Mouse (Mus musculus) lung, embryonic 15.5 days (tissue): Measurements from ENCODE around the gene 1700029P11Rik. TPM values are rescaled to one million over a fixed set of nuclear protein-coding genes. Genes with fewer than 3 reads are reported as not detected.

Experiments
- ATAC-seq: fragments of 200-750 bp; cut with Nextera tagmentation; 2 replicates; pipeline ENCODE4 v1.8.0; 2017; ENCODE audit warnings: moderate number of reproducible peaks, borderline replicate concordance; ENCODE audit not compliant: low FRiP score, low TSS enrichment; ENCODE audit errors: extremely low read depth
- H3K27ac ChIP-seq: fragments of 300-500 bp; sonication (generic); 2 replicates; pipeline ENCODE4 v1.5.1; 2015; ENCODE audit warnings: moderate library complexity, mild to moderate bottlenecking, inconsistent platforms
- H3K27me3 ChIP-seq: fragments of 300-500 bp; sonication (generic); 2 replicates; pipeline ENCODE4 v1.6.1; 2015; ENCODE audit warnings: inconsistent platforms
- H3K36me3 ChIP-seq: fragments of 300-500 bp; sonication (generic); 2 replicates; pipeline ENCODE4 v1.6.1; 2015; ENCODE audit warnings: inconsistent platforms
- H3K4me1 ChIP-seq: fragments of 300-500 bp; sonication (generic); 2 replicates; pipeline ENCODE4 v1.6.1; 2015; ENCODE audit warnings: inconsistent platforms
- H3K4me2 ChIP-seq: fragments of 300-500 bp; sonication (generic); 2 replicates; pipeline ENCODE4 v1.6.1; 2015; ENCODE audit warnings: inconsistent platforms, mild to moderate bottlenecking, moderate library complexity
- H3K4me3 ChIP-seq: fragments of 300-500 bp; sonication (generic); 2 replicates; pipeline ENCODE4 v1.5.1; 2015; ENCODE audit warnings: mild to moderate bottlenecking, inconsistent platforms
- H3K9ac ChIP-seq: fragments of 300-500 bp; sonication (generic); 2 replicates; pipeline ENCODE4 v1.6.1; 2015; ENCODE audit warnings: inconsistent platforms
- H3K9me3 ChIP-seq: fragments of 300-500 bp; sonication (generic); 2 replicates; pipeline ENCODE4 v1.6.1; 2016; ENCODE audit warnings: inconsistent platforms
- WGBS: fragments of 180-500 bp; shearing (Covaris S2); methylation state at CpG from one replicate; pipeline ENCODE4 v1.1.7; 2015; 5-methylcytosine and 5-hydroxymethylcytosine counted together
- polyA plus RNA-seq: library from polyadenylated mRNA; unstranded; fragments of >200 nt; fragmentation: Nextera tagmentation; extraction: Ambion mirVana; gene quantifications from 2 replicates; pipeline ENCODE4 v1.2.1, GENCODE M21; 2015

1700029P11Rik gene
- polyA plus RNA-seq, 1 experiment from 2014 or later = not detected

- Histone ChIP-seq H3K4me1 (peaks cover 22% of the 10 kb centered on the region), H3K27ac (peak overlapping the region; percentile 73), H3K4me3 (peak overlapping the region; percentile 74), H3K36me3 (peaks cover 8% of the 10 kb centered on the region), H3K9ac (peak overlapping the region; percentile 77), H3K9me3 (no peaks in the 10 kb centered on the region), H3K4me2 (peak overlapping the region; percentile 81), H3K27me3 (no peaks in the 10 kb centered on the region)
- peak; percentile 95 for ATAC-seq
- WGBS = under 1% methylated on average over 53 of the region's 53 CpGs
These were observed 35.9 kb downstream of the 1700029P11Rik start for GRCm38 (mm10) chr15:82016101-82016808.

GRCm38 (mm10) chr15:82016830-82017229, 36.5 kb downstream of the 1700029P11Rik start:
- Histone ChIP-seq H3K27me3 (no peaks in the 10 kb centered on the region), H3K27ac (peak overlapping the region; percentile 73), H3K4me1 (peaks cover 22% of the 10 kb centered on the region), H3K9me3 (no peaks in the 10 kb centered on the region), H3K9ac (peak overlapping the region; percentile 69), H3K4me3 (peak overlapping the region; percentile 74), H3K36me3 (peaks cover 11% of the 10 kb centered on the region), H3K4me2 (peak overlapping the region; percentile 81)
- ATAC-seq = no peak
- WGBS = 20% methylated on average over 6 of the region's 6 CpGs

DNA sequence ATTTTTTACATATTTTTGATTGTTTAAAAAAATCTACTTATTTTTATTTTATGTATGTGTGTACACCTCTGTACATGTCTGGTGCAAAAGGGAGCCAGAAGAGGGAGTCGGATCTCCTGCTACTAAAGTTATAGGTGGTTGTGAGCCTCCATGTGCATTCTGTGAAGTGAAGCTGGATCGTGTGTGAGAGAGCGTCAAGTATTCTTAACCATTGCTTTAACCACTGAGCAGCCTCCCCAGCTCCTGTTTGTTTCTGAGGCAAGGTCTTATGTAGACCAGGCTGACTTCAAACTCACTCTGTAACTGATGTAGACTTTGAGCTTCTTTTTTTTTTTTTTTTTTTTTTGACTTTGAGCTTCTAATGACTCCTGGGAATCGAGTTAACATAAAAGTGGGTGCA, 37.1 kb downstream of the 1700029P11Rik start:
- WGBS = 61% methylated on average over 4 of the region's 4 CpGs
- peaks cover 15% of the 10 kb centered on the region for H3K36me3 ChIP-seq
- no peak overlapping the region for H3K4me3 ChIP-seq
- peaks cover 22% of the 10 kb centered on the region for H3K4me1 ChIP-seq
- no peaks in the 10 kb centered on the region for H3K27me3 ChIP-seq
- ATAC-seq = no peak
- no peak overlapping the region for H3K27ac ChIP-seq
- H3K4me2 ChIP-seq = no peak overlapping the region
- no peak overlapping the region for H3K9ac ChIP-seq
- no peaks in the 10 kb centered on the region for H3K9me3 ChIP-seq

DNA sequence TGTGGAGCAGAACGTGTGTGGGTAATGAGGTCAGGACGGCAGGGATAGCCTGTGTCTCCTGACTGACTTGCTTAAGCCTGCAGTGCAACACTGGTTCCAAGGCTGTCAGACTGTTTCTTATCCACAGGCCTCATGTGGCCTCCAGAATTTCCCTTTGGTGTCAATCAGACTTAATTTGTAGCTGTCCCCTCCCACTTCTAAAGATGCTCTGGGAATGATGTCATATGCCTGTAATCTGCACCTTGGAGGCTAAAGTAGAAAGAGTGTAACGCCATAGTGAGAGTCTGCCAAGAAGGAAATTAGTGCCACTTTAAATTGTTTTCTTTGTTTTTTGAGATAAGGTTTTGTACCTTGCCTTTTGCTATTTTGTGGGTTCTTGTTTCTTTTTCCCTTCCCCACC, 38.9 kb downstream of the 1700029P11Rik start:
- Histone ChIP-seq H3K4me1 (peaks cover 16% of the 10 kb centered on the region), H3K9ac (no peak overlapping the region), H3K9me3 (no peaks in the 10 kb centered on the region), H3K27me3 (no peaks in the 10 kb centered on the region), H3K4me2 (no peak overlapping the region), H3K36me3 (peaks cover 25% of the 10 kb centered on the region), H3K4me3 (no peak overlapping the region), H3K27ac (no peak overlapping the region)
- WGBS = 75% methylated on average over 3 of the region's 3 CpGs
- ATAC-seq = no peak

DNA sequence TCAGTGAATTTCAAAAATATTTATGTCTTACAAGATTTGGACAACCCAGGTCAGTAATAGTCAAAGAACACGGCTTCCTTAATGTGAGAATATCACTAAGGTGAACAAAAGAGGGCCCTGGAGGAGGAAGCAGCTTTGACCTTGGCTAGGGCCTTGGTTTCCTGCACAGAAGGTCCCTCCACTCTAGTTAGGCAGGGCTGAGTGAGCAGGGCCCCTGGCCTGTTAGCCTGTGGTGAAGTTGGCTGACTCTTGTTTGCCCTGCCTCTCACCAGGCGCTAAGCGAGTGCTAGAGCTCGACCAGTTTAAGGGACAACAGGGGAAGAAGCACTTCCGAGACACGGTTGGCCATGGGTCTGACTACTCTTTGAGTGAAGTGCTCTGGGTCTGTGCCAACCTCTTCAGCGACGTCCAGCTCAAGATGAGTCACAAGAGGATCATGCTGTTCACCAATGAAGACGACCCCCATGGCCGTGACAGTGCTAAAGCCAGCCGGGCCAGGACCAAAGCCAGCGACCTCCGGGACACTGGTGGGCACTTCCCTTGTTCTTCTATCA, 42.3 kb downstream of the 1700029P11Rik start:
- H3K27me3 ChIP-seq = no peaks in the 10 kb centered on the region
- H3K27ac ChIP-seq = no peak overlapping the region
- no peaks in the 10 kb centered on the region for H3K4me1 ChIP-seq
- no peak overlapping the region for H3K4me3 ChIP-seq
- H3K9me3 ChIP-seq = no peaks in the 10 kb centered on the region
- ATAC-seq = no peak
- 70% methylated on average over 13 of the region's 13 CpGs for WGBS
- no peak overlapping the region for H3K9ac ChIP-seq
- peaks cover 51% of the 10 kb centered on the region for H3K36me3 ChIP-seq
- no peak overlapping the region for H3K4me2 ChIP-seq

GRCm38 (mm10) chr15:82023965-82024635, 43.8 kb downstream of the 1700029P11Rik start:
- H3K36me3 ChIP-seq = peaks cover 62% of the 10 kb centered on the region
- whole genome bisulfite sequencing = 80% methylated on average over 6 of the region's 6 CpGs
- H3K4me2 ChIP-seq = no peak overlapping the region
- ATAC-seq = no peak
- no peak overlapping the region for H3K27ac ChIP-seq
- no peaks in the 10 kb centered on the region for H3K27me3 ChIP-seq
- no peak overlapping the region for H3K9ac ChIP-seq
- H3K4me1 ChIP-seq = no peaks in the 10 kb centered on the region
- H3K9me3 ChIP-seq = no peaks in the 10 kb centered on the region
- H3K4me3 ChIP-seq = no peak overlapping the region

GRCm38 (mm10) chr15:82027276-82027675, 46.9 kb downstream of the 1700029P11Rik start:
- Histone ChIP-seq H3K4me3 (no peak overlapping the region), H3K4me2 (no peak overlapping the region), H3K36me3 (peaks cover 77% of the 10 kb centered on the region), H3K9ac (no peak overlapping the region), H3K9me3 (no peaks in the 10 kb centered on the region), H3K4me1 (no peaks in the 10 kb centered on the region), H3K27ac (no peak overlapping the region), H3K27me3 (no peaks in the 10 kb centered on the region)
- 77% methylated on average over 7 of the region's 7 CpGs for WGBS
- no peak for ATAC-seq

GRCm38 (mm10) chr15:82027726-82028125, 47.4 kb downstream of the 1700029P11Rik start:
- no peak overlapping the region for H3K9ac ChIP-seq
- no peaks in the 10 kb centered on the region for H3K9me3 ChIP-seq
- peaks cover 76% of the 10 kb centered on the region for H3K36me3 ChIP-seq
- no peak overlapping the region for H3K4me2 ChIP-seq
- no peaks in the 10 kb centered on the region for H3K4me1 ChIP-seq
- no peaks in the 10 kb centered on the region for H3K27me3 ChIP-seq
- ATAC-seq = no peak
- H3K4me3 ChIP-seq = no peak overlapping the region
- H3K27ac ChIP-seq = no peak overlapping the region
- WGBS = 81% methylated on average over 7 of the region's 7 CpGs

Other genes starting within 250 kb of the 1700029P11Rik start
- gene Zc3h7b, start 235.5 kb upstream of the 1700029P11Rik start, polyA plus RNA-seq = 30.4 and 30.7 TPM in 2 replicates
- 100 and 111 TPM in 2 replicates for gene Rangap1, start 235.0 kb upstream of the 1700029P11Rik start, polyA plus RNA-seq
- gene Tef, start 178.1 kb upstream of the 1700029P11Rik start, polyA plus RNA-seq = 27.4 and 31.4 TPM in 2 replicates
- gene Tob2, start 121.7 kb upstream of the 1700029P11Rik start, polyA plus RNA-seq = 27.0 and 29.1 TPM in 2 replicates
- gene Phf5a, start 108.6 kb upstream of the 1700029P11Rik start, polyA plus RNA-seq = 172 and 183 TPM in 2 replicates
- 164 and 173 TPM in 2 replicates for gene Aco2, start 108.2 kb upstream of the 1700029P11Rik start, polyA plus RNA-seq
- 76.3 and 80.1 TPM in 2 replicates for gene Polr3h, start 54.3 kb upstream of the 1700029P11Rik start, polyA plus RNA-seq
- 9.0 and 11.2 TPM in 2 replicates for gene Csdc2, start 43.8 kb upstream of the 1700029P11Rik start, polyA plus RNA-seq
- gene Pmm1, start 19.6 kb upstream of the 1700029P11Rik start, polyA plus RNA-seq = 37.1 and 39.1 TPM in 2 replicates
- gene Xrcc6, start 7.3 kb downstream of the 1700029P11Rik start, polyA plus RNA-seq = 86.3 and 93.0 TPM in 2 replicates
- 20.5 and 25.1 TPM in 2 replicates for gene Desi1, start 53.3 kb downstream of the 1700029P11Rik start, polyA plus RNA-seq
- 296 and 301 TPM in 2 replicates for gene Snu13, start 67.1 kb downstream of the 1700029P11Rik start, polyA plus RNA-seq
- not detected in 2 replicates for gene 4930407I10Rik, start 78.6 kb downstream of the 1700029P11Rik start, polyA plus RNA-seq
- 0.04 TPM in 1 of 2 replicates, not detected in the other for gene Mei1, start 89.5 kb downstream of the 1700029P11Rik start, polyA plus RNA-seq
- 19.4 and 20.9 TPM in 2 replicates for gene Ccdc134, start 147.4 kb downstream of the 1700029P11Rik start, polyA plus RNA-seq
- gene Srebf2, start 166.6 kb downstream of the 1700029P11Rik start, polyA plus RNA-seq = 126 and 132 TPM in 2 replicates
- 1.1 and 1.3 TPM in 2 replicates for gene Shisa8, start 232.3 kb downstream of the 1700029P11Rik start, polyA plus RNA-seq
- gene Tnfrsf13c, start 243.8 kb downstream of the 1700029P11Rik start, polyA plus RNA-seq = 0.12 TPM in 1 of 2 replicates, not detected in the other